Mouse (Mus musculus): ENCODE results near the gene Gstm5. TPM values are rescaled to one million over a fixed set of nuclear protein-coding genes. Genes with fewer than 3 reads are reported as not detected.
A peak's percentile ranks its signal among the peaks of the same experiment; 100 is the strongest.
"Not testable (repeated sequence)": the region's sequence is repeated elsewhere in the genome, so short reads cannot be mapped to it uniquely, and the experiment has no call there.

The Gstm5 gene
- total RNA-seq (2015; ENCODE audit: low replicate concordance) (17.9 and 33.9 TPM in 2 replicates), total RNA-seq (2017; ENCODE audit: low replicate concordance) (8.2 and 22.6 TPM in 2 replicates)

DNA sequence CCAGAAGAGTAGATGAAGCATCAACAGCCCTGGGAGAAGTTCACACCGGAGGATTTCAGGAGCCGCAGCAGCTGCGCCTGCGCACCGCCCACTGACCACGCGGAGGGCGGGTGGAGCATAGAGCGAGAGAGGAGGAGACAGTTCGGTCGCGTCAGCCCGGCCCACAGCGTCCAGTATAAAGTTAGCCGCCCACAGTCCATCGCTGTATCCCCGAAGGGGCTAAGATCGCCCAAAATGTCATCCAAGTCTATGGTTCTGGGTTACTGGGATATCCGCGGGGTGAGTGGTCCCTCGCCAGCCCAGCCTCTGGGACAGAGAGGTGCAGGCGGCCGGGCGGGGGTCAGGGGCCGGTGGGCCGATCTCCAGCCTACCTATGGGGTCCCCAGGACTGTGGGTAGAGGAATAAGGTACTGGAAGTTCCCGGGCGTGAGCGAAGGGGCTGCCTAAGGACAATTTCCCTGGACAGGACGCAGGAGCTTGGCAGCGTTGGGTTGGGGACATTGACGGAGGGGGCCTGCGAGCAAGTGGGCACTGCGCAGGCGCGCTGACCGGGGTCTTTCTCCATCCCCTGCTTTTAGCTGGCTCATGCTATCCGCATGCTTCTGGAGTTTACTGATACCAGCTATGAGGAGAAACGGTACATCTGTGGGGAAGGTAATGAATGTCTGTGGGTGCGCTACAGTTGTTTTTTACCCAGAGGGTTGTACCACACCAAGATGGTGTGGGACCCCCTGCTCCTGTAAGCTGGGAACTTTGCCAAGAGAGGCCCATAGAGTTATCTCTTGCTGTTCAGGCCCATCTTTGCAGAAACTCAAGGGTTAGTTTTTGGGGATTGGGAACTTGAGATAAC, at the start of gene Gstm5:
Gene Gstm5, plus strand, starts transcription at position 102 of the 850 bp plus-strand sequence.
- peak; percentile 97 for ATAC-seq (replicated peaks; ENCODE audit: low FRiP score, poor library complexity, severe bottlenecking)

DNA sequence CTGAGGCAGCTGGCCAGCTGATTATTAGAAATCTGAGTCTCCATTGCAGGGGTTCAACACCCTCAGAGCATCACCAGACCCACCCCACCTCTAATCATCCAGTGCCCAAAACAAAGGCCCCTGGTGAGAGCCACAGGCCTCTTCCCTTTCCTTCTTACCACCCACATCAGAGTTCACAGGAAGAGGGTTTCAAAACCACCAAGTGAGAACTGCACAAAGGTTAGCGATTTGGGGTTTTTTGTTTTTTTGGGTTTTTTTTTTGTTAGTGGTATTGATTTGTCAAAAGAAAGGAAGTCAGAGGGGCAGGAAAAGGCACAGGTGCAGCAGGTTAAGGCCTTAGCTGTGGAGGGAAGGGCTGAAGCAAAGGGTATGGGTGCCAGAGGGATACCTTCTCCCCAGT, 49.4 kb upstream of the Gstm5 start:
- no peak for ATAC-seq (replicated peaks; ENCODE audit: low FRiP score, poor library complexity, severe bottlenecking)

GRCm38 (mm10) chr3:107846835-107847234, 48.8 kb upstream of the Gstm5 start:
- no peak for ATAC-seq (replicated peaks; ENCODE audit: low FRiP score, poor library complexity, severe bottlenecking)

GRCm38 (mm10) chr3:107848126-107848525, 47.5 kb upstream of the Gstm5 start:
- no peak for ATAC-seq (replicated peaks; ENCODE audit: low FRiP score, poor library complexity, severe bottlenecking)

DNA sequence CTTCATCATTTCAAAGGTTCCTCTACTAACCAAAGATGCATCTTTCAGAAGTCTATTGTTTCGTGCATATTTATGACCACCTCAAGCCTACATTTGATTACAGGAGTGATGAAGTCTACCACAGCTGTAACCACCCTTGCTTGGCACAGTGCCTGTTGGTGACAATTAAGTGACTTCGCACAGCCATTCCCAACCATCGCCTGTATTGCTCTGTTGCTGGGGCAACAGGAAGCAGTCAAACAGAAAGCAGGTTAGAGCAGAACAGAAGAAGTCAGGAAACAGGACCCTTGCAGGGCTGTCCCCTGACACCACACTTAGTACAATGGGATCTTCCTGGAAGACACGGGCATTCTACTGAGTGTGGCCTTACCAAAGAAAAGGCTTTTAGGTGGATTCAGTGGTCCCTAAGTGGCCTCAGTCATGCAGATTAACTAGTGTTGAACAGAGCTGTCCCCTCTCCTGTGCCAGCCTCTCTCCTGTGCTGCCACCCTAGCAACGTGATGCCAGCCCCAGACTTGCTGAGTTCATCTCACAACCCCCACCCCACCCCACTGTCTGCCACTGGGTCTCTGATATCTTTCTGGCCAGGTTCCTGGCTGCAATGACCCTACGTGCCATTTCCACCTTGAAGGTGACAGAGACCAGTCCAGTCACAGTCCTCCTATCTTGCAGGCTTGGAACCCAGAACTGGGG, 46.5 kb upstream of the Gstm5 start:
- ATAC-seq (replicated peaks; ENCODE audit: low FRiP score, poor library complexity, severe bottlenecking), result no peak

DNA sequence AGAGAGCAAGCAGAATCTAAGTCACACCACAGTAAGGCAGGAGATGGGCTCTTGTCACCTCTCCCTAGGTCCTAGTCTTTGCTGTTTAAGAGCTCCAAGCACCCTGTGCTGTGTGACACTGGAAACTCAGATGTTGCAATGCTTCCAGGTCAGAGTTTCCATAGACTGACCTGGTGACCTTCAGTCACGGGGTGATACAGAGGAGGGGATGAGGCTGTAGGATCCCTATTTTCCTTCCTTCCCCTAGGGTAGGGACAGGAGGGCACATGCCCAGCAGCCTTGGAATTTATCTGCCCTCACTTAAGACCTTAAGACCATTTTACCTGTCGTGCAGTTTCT, 46.0 kb upstream of the Gstm5 start:
- ATAC-seq (replicated peaks; ENCODE audit: low FRiP score, poor library complexity, severe bottlenecking), result no peak

- no peak for ATAC-seq (replicated peaks; ENCODE audit: low FRiP score, poor library complexity, severe bottlenecking)
Observed at GRCm38 (mm10) chr3:107850418-107851031, 45.1 kb upstream of the Gstm5 start.

GRCm38 (mm10) chr3:107852786-107853185, 42.8 kb upstream of the Gstm5 start:
- no peak for ATAC-seq (replicated peaks; ENCODE audit: low FRiP score, poor library complexity, severe bottlenecking)

DNA sequence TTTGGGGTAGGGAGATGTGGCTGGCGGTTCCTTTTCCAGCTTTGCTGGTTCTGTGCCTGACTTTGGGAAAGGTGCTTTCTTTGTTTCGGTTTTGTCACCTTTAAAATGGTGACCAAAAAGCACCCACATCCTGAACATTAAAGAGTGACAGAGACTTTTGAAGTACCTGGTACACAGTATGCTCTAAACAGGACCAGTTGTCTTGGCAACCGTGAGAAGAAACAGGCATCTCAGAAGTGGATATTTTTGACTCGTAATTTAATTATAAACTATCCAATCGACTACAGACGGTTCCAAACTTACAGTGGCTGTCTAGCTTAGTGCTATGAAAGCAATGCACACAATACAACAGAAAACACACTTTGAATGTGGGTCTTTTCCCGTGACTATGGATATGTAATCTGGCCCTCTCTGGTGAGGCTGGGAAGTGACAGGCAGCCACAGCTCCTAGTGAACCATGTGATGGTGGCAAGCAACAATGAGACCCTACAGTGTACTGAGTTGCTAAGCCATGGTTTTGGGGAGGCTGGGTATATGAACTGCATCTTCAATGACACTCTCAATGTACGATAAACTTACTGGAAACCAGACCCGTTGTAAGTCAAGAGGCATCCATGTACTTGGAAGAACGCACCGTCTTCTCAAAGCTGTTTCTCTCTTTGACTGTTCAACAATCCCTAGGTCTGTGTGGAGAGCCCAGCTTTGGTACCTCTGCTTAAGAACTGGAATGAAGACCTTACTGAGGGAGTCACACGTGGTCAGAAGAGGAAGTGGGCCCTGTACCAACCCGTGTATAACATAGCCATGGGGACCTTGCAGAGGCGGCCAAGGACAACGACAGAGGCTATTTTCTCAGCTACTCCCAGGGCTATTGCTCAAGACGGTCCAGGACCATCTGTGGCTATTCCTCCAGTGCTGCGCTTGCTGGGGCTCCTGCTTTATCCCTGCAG, 42.1 kb upstream of the Gstm5 start:
- no peak for ATAC-seq (replicated peaks; ENCODE audit: low FRiP score, poor library complexity, severe bottlenecking)

DNA sequence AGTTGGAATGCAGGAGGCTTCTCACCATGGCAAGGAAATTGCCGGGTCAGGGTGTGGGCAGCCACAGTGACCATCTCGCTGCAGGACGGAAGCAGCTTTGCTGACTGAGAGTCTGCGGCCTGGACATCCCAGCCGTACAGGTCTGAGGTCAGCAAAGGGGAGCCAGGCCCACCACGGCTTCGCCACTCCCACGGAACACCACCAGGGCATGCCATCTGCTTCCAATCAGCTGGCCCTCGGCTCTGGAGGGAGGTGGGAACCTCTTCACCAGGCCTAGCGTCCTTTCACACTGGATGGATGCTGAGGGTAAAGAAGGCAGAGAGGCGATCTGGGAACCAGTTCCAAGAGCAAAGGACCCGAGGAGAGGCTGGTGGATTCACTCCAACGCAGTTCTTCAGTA, 40.3 kb upstream of the Gstm5 start:
- no peak for ATAC-seq (replicated peaks; ENCODE audit: low FRiP score, poor library complexity, severe bottlenecking)

DNA sequence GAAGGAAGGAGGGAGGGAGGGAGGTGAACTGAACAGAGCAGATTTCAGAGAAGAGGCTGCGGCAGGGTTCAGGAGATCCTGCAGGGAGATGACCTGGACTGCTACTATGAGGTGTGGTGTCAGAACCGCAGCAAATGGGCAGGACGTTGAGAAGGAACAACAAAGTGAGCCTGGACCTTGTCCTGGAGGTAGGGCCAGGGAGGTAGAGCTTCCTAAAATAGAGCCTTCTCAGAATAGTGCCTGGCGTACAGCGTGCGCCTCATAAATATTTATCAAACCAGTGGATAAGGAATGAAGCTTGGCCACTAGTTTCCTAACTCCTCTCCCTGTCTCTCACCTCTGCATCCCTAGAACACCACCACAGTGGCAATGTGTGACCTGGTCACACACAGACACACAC, 38.0 kb upstream of the Gstm5 start:
- no peak for ATAC-seq (replicated peaks; ENCODE audit: low FRiP score, poor library complexity, severe bottlenecking)

DNA sequence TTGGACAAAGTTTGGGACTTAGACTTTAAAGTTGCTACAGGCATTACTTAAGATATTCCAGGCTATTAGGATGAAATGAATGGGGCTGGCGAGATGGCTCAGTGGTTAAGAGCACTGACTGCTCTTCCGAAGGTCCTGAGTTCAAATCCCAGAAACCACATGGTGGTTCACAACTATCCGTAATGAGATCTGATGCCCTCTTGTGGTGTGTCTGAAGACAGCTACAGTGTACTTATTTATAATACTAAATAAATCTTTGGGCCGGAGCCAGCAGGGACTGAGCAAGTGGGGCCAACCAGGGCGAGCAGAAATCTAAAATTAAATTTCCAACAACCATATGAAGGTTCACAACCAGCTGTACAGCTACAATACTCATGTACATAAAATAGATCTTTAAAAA, 34.1 kb upstream of the Gstm5 start:
- not testable (repeated sequence) for ATAC-seq (replicated peaks; ENCODE audit: low FRiP score, poor library complexity, severe bottlenecking)

DNA sequence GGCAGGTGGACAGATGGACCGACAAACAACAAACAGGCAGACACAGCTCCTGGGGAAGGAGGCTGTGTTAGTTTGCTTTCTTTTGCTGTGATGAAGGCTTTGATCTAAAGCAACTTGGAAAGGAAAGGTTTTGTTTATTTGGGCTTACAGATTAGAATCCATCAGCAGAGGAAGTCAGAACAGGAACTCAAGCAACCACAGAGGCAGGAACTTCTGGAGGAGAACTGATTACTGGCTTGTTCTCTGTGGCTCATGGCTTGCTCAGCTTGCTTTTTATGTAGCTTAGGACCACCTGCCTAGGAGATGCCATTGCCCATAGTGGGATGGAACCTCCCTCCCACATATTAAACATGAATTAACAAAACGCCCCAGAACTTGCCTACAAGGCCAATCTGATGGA, 33.1 kb upstream of the Gstm5 start:
- no peak for ATAC-seq (replicated peaks; ENCODE audit: low FRiP score, poor library complexity, severe bottlenecking)

DNA sequence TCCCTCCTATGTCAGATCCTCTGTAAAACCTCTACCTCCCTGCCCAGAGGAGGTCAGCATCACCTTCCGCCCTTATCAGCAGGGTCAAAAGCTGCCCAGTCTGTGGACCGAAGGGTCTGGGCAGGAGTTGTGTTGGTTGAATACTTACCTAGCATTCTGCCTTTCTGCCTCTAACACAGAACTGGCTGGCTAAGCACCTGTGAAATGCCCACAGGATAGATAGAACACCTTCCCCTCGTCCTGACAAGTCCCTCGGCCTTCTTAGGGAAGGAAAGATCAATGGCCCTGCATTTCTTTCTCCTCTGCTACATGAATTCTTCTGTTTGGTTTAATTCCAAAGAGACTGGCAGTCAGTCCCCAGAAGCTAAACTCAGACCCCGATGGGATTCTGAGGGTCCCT, 32.1 kb upstream of the Gstm5 start:
- ATAC-seq (replicated peaks; ENCODE audit: low FRiP score, poor library complexity, severe bottlenecking), result no peak

- peak; percentile 66; the same call in 1 of the 2 replicates for ATAC-seq (replicated peaks; ENCODE audit: low FRiP score, poor library complexity, severe bottlenecking)
Observed at GRCm38 (mm10) chr3:107863898-107864603, 31.6 kb upstream of the Gstm5 start.

DNA sequence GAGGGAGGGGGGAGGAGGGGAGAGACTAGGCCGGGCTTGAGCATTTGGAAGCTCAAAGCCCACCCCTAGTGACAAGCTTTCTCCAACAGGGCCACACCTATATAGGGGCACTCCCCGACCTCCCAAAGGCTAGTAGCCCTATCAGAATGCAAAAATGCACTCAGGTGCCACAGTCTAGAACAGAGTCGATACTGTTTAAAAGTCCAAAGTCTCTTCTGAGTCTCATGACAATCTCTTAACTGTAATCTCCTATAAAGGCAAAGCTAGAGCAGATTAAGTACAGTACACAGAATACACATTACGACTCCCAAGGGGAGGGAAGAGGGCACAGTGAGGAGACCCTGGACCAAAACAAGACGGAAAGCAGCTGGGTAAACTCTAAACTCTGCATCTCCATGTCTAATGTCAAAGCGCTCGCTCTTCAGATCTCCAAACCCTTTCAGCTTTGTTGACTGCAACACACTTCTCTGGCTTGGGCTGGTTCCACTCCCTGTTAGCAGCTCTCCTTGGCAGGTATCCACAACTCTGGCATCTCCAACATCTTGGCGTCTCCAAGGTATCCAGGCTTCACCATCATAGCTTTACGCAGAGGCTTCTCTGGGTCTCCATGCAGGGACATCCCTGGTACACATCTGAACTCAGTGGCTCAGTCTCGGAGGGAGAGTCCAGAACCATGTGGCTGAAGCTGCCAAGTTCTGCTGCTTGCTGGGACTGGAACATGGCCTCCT, 30.1 kb upstream of the Gstm5 start:
- no peak for ATAC-seq (replicated peaks; ENCODE audit: low FRiP score, poor library complexity, severe bottlenecking)

- peak; percentile 88 for ATAC-seq (replicated peaks; ENCODE audit: low FRiP score, poor library complexity, severe bottlenecking)
Observed at GRCm38 (mm10) chr3:107867086-107867485, 28.5 kb upstream of the Gstm5 start.

DNA sequence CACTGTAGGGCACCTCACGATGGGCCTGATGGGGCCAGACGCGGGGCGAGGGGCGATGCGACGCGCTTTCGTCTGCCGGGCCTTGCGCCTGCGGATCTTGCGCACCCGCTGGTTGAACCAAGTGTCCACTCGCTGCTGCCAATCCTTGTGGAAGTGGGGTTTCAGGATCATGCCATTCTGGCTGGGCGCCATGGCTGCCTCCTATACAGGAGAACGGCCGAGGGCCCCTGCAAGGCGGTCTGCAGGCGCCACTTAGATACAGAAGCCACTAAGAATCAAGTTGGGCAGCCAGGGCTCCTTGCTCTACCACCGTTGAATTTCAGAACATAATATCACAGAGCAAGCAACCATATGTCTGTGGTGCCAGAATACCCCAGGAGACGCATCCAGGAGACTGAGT, 27.2 kb upstream of the Gstm5 start:
- ATAC-seq (replicated peaks; ENCODE audit: low FRiP score, poor library complexity, severe bottlenecking), result no peak
